Mouse (Mus musculus): ENCODE measurements around the gene Coq9. TPM values are rescaled to one million over a fixed set of nuclear protein-coding genes. Genes with fewer than 3 reads are reported as not detected.
"Not testable (repeated sequence)": the region's sequence is repeated elsewhere in the genome, so short reads cannot be mapped to it uniquely, and the experiment has no call there.

Gene Coq9
- polyA plus RNA-seq, 1 experiment from 2014 or later, result 54.9 TPM

DNA sequence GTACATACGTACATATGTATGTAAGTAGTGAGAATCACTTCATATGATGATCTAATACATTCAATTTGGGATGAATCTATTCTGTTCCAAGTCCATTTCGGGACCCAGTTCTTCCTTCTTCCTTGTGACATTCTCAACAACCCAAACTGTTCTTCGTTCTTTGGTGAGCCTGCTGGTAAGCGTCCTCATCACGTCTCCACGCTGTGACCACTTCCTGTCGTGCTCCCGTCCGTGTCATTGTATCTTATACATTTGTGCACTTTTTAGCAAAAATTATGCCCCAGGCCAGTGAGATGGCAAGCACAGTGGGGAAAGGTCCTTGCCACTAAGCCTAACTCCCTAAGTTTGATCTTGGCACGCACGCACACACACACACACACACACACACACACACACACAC is 20.2 kb upstream of the Coq9 start:
- no peak for DNase-seq
- WGBS, result 94% methylated on average over 11 of the region's 11 CpGs
- no peaks in the 10 kb centered on the region for H3K4me1 ChIP-seq (ENCODE audit: control insufficient read depth, insufficient read depth, low read length)

DNA sequence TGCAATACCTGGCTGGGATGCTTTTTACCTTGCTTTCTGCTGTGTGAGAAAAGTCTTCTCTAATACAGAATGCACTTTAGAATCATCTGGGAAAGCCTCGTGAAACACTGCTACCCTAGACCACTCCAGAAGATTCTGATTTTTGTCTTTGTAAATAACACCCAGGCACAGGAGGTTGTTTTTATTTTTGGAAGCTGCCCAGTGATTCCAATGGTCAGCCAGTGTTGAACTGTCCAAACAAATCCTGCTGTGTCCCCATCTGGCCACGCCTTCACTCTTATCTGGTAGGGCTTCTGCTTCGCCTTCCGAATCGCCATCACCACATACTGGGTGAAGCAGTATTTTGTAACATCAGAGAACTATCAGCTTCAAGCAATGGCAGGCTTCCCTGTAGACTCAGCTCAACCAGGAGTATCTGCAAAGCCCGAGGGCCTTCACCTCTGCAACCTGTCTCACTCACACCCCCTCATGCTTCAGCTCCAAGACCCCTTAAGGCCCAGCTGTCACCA is 18.4 kb upstream of the Coq9 start:
- ATAC-seq (ENCODE audit: low FRiP score, low TSS enrichment), result no peak
- WGBS, result 86% methylated on average over 6 of the region's 6 CpGs
- H3K36me3 ChIP-seq (ENCODE audit: control insufficient read depth, insufficient read depth, low read length), result peaks cover 43% of the 10 kb centered on the region
- no peaks in the 10 kb centered on the region for H3K27me3 ChIP-seq (ENCODE audit: control insufficient read depth, insufficient read depth, low read length)
- no peak for DNase-seq
- H3K4me1 ChIP-seq (ENCODE audit: control insufficient read depth, insufficient read depth, low read length), result no peaks in the 10 kb centered on the region
- H3K9ac ChIP-seq (replicated peaks; ENCODE audit: low read length), result no peak overlapping the region
- H3K27ac ChIP-seq (replicated peaks; ENCODE audit: low read depth, low read length), result no peak overlapping the region
- no peak overlapping the region for H3K4me3 ChIP-seq (replicated peaks; ENCODE audit: low read depth, low read length)
- H3K9me3 ChIP-seq (ENCODE audit: control insufficient read depth, low read length), result no peaks in the 10 kb centered on the region
- H3K4me2 ChIP-seq (ENCODE audit: low read length), result no peak overlapping the region

More for the DNA sequence above, 20.2 kb upstream of the Coq9 start:
- Histone ChIP-seq H3K27ac (replicated peaks; ENCODE audit: low read depth, low read length) (no peak overlapping the region), H3K4me3 (replicated peaks; ENCODE audit: low read depth, low read length) (no peak overlapping the region), H3K27me3 (ENCODE audit: control insufficient read depth, insufficient read depth, low read length) (no peaks in the 10 kb centered on the region), H3K36me3 (ENCODE audit: control insufficient read depth, insufficient read depth, low read length) (peaks cover 27% of the 10 kb centered on the region), H3K9ac (replicated peaks; ENCODE audit: low read length) (no peak overlapping the region), H3K9me3 (ENCODE audit: control insufficient read depth, low read length) (no peaks in the 10 kb centered on the region), H3K4me2 (ENCODE audit: low read length) (no peak overlapping the region)
- ATAC-seq (ENCODE audit: low FRiP score, low TSS enrichment), result no peak

DNA sequence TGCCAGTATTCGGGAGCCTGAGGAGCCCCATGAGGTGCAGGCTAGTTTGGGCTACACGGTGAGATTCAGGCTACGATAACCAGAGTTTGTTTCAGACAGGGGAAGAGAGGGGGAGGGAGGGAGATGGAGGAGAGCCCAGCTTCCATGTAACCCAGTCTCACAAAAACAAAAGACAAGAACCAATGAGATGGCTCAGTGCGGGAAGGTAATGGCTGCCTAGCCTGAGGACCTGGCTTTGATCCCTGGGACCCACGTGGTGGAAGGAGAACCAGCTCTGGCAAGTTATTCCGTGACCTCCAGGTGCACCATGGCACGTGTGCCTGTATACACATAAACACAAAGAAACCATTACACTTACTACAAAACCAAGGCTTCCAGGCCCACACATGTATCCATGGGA is 17.6 kb upstream of the Coq9 start:
- no peaks in the 10 kb centered on the region for H3K27me3 ChIP-seq (ENCODE audit: control insufficient read depth, insufficient read depth, low read length)
- no peaks in the 10 kb centered on the region for H3K4me1 ChIP-seq (ENCODE audit: control insufficient read depth, insufficient read depth, low read length)
- no peak overlapping the region for H3K4me2 ChIP-seq (ENCODE audit: low read length)
- peaks cover 50% of the 10 kb centered on the region for H3K36me3 ChIP-seq (ENCODE audit: control insufficient read depth, insufficient read depth, low read length)
- H3K4me3 ChIP-seq (replicated peaks; ENCODE audit: low read depth, low read length), result no peak overlapping the region
- 93% methylated on average over 7 of the region's 7 CpGs for WGBS
- ATAC-seq (ENCODE audit: low FRiP score, low TSS enrichment) (no peak), DNase-seq (no peak)
- H3K9ac ChIP-seq (replicated peaks; ENCODE audit: low read length), result no peak overlapping the region
- no peaks in the 10 kb centered on the region for H3K9me3 ChIP-seq (ENCODE audit: control insufficient read depth, low read length)
- no peak overlapping the region for H3K27ac ChIP-seq (replicated peaks; ENCODE audit: low read depth, low read length)

DNA sequence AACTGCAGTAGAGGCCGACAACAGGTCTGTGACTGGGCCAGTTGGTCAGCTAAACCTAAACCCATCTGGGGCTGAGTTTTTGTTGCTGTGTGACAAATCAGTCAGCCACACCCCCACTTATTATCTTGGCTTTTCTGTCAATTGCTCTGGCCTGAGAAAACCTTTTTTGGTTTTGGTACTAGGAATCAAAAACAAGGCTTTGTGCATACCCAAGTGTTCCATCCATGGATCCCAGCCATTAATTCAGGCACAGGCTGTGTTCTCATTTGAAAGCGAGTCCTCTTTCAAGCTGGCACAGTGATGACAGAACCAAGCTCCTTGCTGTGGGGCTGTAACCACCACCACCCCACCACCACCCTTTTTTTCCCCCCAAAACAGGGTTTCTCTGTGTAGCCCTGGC is 16.7 kb upstream of the Coq9 start:
- peaks cover 56% of the 10 kb centered on the region for H3K36me3 ChIP-seq (ENCODE audit: control insufficient read depth, insufficient read depth, low read length)

DNA sequence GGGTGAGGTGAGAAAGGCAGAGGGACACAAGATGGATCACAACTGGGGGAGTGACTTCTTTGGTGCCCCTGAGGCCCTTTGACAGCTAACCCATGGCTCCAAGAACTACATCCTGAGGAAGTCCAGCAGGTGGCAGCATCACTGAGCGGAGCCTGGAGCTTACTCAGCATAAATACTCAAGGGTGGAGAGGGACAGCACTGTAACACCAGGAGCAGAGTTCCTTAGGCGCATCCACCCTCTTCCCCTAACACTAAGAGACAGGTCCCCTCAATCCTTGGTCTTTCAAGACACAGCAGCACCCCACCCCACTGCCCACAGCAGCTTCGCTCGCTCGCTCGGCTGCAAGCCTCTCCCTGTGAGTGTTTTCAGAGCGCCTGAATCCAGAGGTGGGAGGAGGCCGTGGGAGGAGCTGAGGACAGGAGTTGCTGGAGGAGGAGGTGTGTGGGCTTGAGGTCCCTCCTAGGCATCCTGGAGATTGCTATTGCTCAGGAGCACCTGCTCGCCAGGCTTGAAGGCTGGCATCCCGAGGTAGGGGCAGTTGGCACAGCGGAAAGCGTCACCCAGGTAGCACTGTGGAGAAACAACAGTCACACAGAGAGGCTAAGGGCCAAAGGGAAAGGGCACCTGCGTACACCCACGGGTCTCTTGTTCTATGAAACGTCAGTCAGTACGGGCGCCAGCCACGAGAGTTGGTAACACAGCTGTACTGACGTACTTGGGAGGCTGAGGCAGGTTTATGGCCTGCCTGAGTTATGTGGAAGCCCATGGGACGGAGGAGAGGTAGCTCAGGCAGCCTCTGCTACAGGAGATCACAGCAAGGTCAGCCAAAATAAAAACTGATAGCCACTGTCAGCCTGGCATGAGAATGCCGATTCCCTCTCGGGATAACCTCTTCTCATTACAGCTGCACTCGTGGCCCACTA is 15.2 kb upstream of the Coq9 start:
- H3K36me3 ChIP-seq (ENCODE audit: control insufficient read depth, insufficient read depth, low read length), result peaks cover 68% of the 10 kb centered on the region
- no peak for ATAC-seq (ENCODE audit: low FRiP score, low TSS enrichment)
- no peak overlapping the region for H3K4me3 ChIP-seq (replicated peaks; ENCODE audit: low read depth, low read length)
- no peaks in the 10 kb centered on the region for H3K9me3 ChIP-seq (ENCODE audit: control insufficient read depth, low read length)
- WGBS, result 80% methylated on average over 23 of the region's 23 CpGs
- no peak overlapping the region for H3K9ac ChIP-seq (replicated peaks; ENCODE audit: low read length)
- no peak overlapping the region for H3K4me2 ChIP-seq (ENCODE audit: low read length)
- no peaks in the 10 kb centered on the region for H3K4me1 ChIP-seq (ENCODE audit: control insufficient read depth, insufficient read depth, low read length)
- H3K27ac ChIP-seq (replicated peaks; ENCODE audit: low read depth, low read length), result no peak overlapping the region
- peak; percentile 79 for DNase-seq
- no peaks in the 10 kb centered on the region for H3K27me3 ChIP-seq (ENCODE audit: control insufficient read depth, insufficient read depth, low read length)

More for the DNA sequence above, 16.7 kb upstream of the Coq9 start:
- Histone ChIP-seq H3K27ac (replicated peaks; ENCODE audit: low read depth, low read length) (no peak overlapping the region), H3K9me3 (ENCODE audit: control insufficient read depth, low read length) (no peaks in the 10 kb centered on the region), H3K4me1 (ENCODE audit: control insufficient read depth, insufficient read depth, low read length) (no peaks in the 10 kb centered on the region), H3K4me3 (replicated peaks; ENCODE audit: low read depth, low read length) (no peak overlapping the region), H3K9ac (replicated peaks; ENCODE audit: low read length) (no peak overlapping the region), H3K4me2 (ENCODE audit: low read length) (no peak overlapping the region), H3K27me3 (ENCODE audit: control insufficient read depth, insufficient read depth, low read length) (no peaks in the 10 kb centered on the region)
- ATAC-seq (ENCODE audit: low FRiP score, low TSS enrichment) (no peak), DNase-seq (no peak)
- 78% methylated on average over 2 of the region's 2 CpGs for WGBS

DNA sequence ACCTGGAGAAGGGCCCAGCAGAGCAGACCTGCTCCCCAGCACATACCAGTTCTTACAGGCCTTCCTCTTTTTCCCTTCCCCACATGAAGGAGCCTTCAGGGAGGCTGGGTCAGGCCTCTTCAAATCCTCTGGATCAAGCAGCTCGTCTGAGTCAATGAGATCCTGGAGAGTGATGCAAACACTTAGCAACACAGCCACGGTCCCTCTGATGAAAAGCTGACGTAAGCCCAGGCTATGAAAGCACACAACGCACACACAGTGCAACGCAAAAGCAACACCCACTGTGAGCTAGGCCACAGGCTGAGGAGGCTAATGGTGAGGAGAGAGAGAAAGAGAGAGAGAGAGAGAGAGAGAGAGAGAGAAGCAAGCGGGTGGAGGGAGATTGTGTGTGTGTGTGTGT is 13.0 kb upstream of the Coq9 start:
- no peak for DNase-seq
- no peak for ATAC-seq (ENCODE audit: low FRiP score, low TSS enrichment)
- no peak overlapping the region for H3K4me3 ChIP-seq (replicated peaks; ENCODE audit: low read depth, low read length)
- H3K9ac ChIP-seq (replicated peaks; ENCODE audit: low read length), result no peak overlapping the region
- peaks cover 76% of the 10 kb centered on the region for H3K36me3 ChIP-seq (ENCODE audit: control insufficient read depth, insufficient read depth, low read length)
- no peak overlapping the region for H3K27ac ChIP-seq (replicated peaks; ENCODE audit: low read depth, low read length)
- no peaks in the 10 kb centered on the region for H3K4me1 ChIP-seq (ENCODE audit: control insufficient read depth, insufficient read depth, low read length)
- no peaks in the 10 kb centered on the region for H3K9me3 ChIP-seq (ENCODE audit: control insufficient read depth, low read length)
- no peak overlapping the region for H3K4me2 ChIP-seq (ENCODE audit: low read length)
- 86% methylated on average over 6 of the region's 6 CpGs for WGBS
- H3K27me3 ChIP-seq (ENCODE audit: control insufficient read depth, insufficient read depth, low read length), result no peaks in the 10 kb centered on the region

DNA sequence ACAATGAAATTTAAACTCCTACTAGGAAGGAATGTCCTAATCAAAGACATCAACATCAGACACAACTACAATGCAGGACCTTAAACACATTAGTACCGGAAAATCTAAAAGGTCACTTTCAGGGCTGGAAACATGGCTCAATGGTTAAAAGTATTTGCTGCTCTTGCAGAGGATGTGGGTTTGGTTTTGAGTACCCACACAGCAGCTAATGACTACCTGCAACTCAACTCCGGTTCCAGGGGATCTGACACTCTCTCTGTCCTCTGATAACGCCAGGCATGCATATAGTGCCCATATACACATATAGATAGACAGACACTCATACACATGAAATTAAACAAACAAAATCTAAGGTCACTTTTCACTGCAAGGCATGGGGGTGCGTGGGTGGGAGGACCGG is 11.9 kb upstream of the Coq9 start:
- 98% methylated on average over 5 of the region's 5 CpGs for WGBS
- no peak for ATAC-seq (ENCODE audit: low FRiP score, low TSS enrichment)

DNA sequence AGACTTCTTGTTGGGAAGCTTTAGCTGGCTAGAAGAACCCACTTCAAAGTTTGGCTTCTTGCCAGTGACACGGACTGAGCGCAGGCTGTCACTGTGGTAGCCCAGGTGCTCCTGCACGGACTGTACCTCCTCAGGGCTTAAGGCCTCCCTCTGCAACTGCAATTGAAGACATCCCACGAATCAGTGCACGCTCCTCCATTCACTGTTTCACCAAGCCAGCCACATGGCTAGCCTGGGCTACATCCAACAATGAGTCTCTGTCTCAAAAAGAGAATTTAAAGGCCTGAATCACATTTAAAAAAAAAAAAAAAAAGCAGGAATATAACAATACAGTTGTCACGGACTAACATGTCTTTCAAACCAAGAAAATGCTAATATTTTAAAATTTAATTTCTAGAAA is 9.8 kb upstream of the Coq9 start:
- WGBS, result 90% methylated on average over 6 of the region's 6 CpGs
- Histone ChIP-seq H3K36me3 (ENCODE audit: control insufficient read depth, insufficient read depth, low read length) (peaks cover 70% of the 10 kb centered on the region), H3K4me3 (replicated peaks; ENCODE audit: low read depth, low read length) (no peak overlapping the region), H3K27me3 (ENCODE audit: control insufficient read depth, insufficient read depth, low read length) (no peaks in the 10 kb centered on the region), H3K4me2 (ENCODE audit: low read length) (no peak overlapping the region), H3K9me3 (ENCODE audit: control insufficient read depth, low read length) (no peaks in the 10 kb centered on the region), H3K27ac (replicated peaks; ENCODE audit: low read depth, low read length) (no peak overlapping the region), H3K4me1 (ENCODE audit: control insufficient read depth, insufficient read depth, low read length) (no peaks in the 10 kb centered on the region), H3K9ac (replicated peaks; ENCODE audit: low read length) (no peak overlapping the region)
- no peak for DNase-seq
- ATAC-seq (ENCODE audit: low FRiP score, low TSS enrichment), result no peak

More for the DNA sequence above, 11.9 kb upstream of the Coq9 start:
- Histone ChIP-seq H3K4me1 (ENCODE audit: control insufficient read depth, insufficient read depth, low read length) (no peaks in the 10 kb centered on the region), H3K9me3 (ENCODE audit: control insufficient read depth, low read length) (no peaks in the 10 kb centered on the region), H3K9ac (replicated peaks; ENCODE audit: low read length) (no peak overlapping the region), H3K27ac (replicated peaks; ENCODE audit: low read depth, low read length) (no peak overlapping the region), H3K36me3 (ENCODE audit: control insufficient read depth, insufficient read depth, low read length) (peaks cover 76% of the 10 kb centered on the region), H3K4me2 (ENCODE audit: low read length) (no peak overlapping the region), H3K27me3 (ENCODE audit: control insufficient read depth, insufficient read depth, low read length) (no peaks in the 10 kb centered on the region), H3K4me3 (replicated peaks; ENCODE audit: low read depth, low read length) (no peak overlapping the region)
- no peak for DNase-seq

DNA sequence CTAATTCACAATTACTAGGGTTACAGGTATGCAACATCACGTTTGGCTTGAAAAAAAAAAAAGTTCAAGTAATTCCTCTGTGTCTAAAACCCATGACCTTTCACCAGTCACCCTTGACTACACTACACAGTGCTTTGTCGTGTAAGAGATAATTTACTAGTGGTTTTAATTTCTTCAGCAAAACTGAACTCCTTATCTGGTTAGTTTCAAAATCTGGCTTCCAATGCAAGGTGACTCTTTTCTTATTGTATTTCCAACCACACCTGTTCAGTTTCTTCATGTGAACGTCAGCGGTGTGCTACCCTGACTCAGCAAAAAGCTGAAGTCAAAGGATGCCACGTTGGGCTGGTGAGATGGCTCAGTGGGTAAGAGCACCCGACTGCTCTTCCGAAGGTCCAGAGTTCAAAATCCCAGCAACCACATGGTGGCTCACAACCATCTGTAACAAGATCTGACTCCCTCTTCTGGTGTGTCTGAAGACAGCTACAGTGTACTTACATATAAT is 4.2 kb upstream of the Coq9 start:
- not testable (repeated sequence) for H3K9me3 ChIP-seq (ENCODE audit: control insufficient read depth, low read length); H3K9ac ChIP-seq (replicated peaks; ENCODE audit: low read length); H3K4me2 ChIP-seq (ENCODE audit: low read length); H3K27ac ChIP-seq (replicated peaks; ENCODE audit: low read depth, low read length); H3K4me3 ChIP-seq (replicated peaks; ENCODE audit: low read depth, low read length); H3K27me3 ChIP-seq (ENCODE audit: control insufficient read depth, insufficient read depth, low read length); ATAC-seq (ENCODE audit: low FRiP score, low TSS enrichment); DNase-seq
- 86% methylated on average over 7 of the region's 7 CpGs for WGBS
- Histone ChIP-seq H3K36me3 (ENCODE audit: control insufficient read depth, insufficient read depth, low read length) (peaks cover 24% of the 10 kb centered on the region), H3K4me1 (ENCODE audit: control insufficient read depth, insufficient read depth, low read length) (peaks cover 12% of the 10 kb centered on the region)
